Mouse (Mus musculus): ENCODE data around the gene Jsrp1. TPM values are rescaled to one million over a fixed set of nuclear protein-coding genes. Genes with fewer than 3 reads are reported as not detected.

Gene Jsrp1
- polyA plus RNA-seq, 1 experiment from 2014 or later = 1.2 TPM

- no peak for ATAC-seq
- peaks cover 25% of the 10 kb centered on the region for H3K4me1 ChIP-seq (replicated peaks)
- no peaks in the 10 kb centered on the region for H3K9me3 ChIP-seq
Measured at GRCm38 (mm10) chr10:80793803-80794202, 19.5 kb downstream of the Jsrp1 start.

GRCm38 (mm10) chr10:80793033-80793784 is 20.1 kb downstream of the Jsrp1 start:
- 89% methylated on average over 13 of the region's 13 CpGs for WGBS
- H3K27me3 ChIP-seq (replicated peaks) = no peaks in the 10 kb centered on the region
- no peak overlapping the region for H3K27ac ChIP-seq
- ATAC-seq = no peak
- H3K4me2 ChIP-seq (replicated peaks) = no peak overlapping the region
- H3K4me1 ChIP-seq (replicated peaks) = peaks cover 25% of the 10 kb centered on the region
- peaks cover 61% of the 10 kb centered on the region for H3K36me3 ChIP-seq
- H3K4me3 ChIP-seq (replicated peaks) = no peak overlapping the region
- no peak overlapping the region for H3K9ac ChIP-seq
- H3K9me3 ChIP-seq = no peaks in the 10 kb centered on the region

More at GRCm38 (mm10) chr10:80793803-80794202, 19.5 kb downstream of the Jsrp1 start:
- 88% methylated on average over 4 of the region's 4 CpGs for WGBS
- Histone ChIP-seq H3K9ac (no peak overlapping the region), H3K4me3 (replicated peaks) (no peak overlapping the region), H3K27me3 (replicated peaks) (no peaks in the 10 kb centered on the region), H3K4me2 (replicated peaks) (no peak overlapping the region), H3K27ac (no peak overlapping the region), H3K36me3 (peaks cover 55% of the 10 kb centered on the region)

- WGBS = 62% methylated on average over 41 of the region's 41 CpGs
- Histone ChIP-seq H3K27me3 (replicated peaks) (no peaks in the 10 kb centered on the region), H3K4me1 (replicated peaks) (peaks cover 25% of the 10 kb centered on the region), H3K36me3 (peaks cover 66% of the 10 kb centered on the region), H3K9ac (no peak overlapping the region), H3K4me3 (replicated peaks) (no peak overlapping the region), H3K27ac (no peak overlapping the region), H3K4me2 (replicated peaks) (no peak overlapping the region), H3K9me3 (no peaks in the 10 kb centered on the region)
- no peak for ATAC-seq
Measured at GRCm38 (mm10) chr10:80792175-80793032, 20.9 kb downstream of the Jsrp1 start.

GRCm38 (mm10) chr10:80791476-80792174 is 21.7 kb downstream of the Jsrp1 start:
- Histone ChIP-seq H3K4me1 (replicated peaks) (peaks cover 18% of the 10 kb centered on the region), H3K27ac (no peak overlapping the region), H3K36me3 (peaks cover 70% of the 10 kb centered on the region), H3K4me2 (replicated peaks) (no peak overlapping the region), H3K9ac (no peak overlapping the region), H3K9me3 (no peaks in the 10 kb centered on the region), H3K27me3 (replicated peaks) (no peaks in the 10 kb centered on the region), H3K4me3 (replicated peaks) (no peak overlapping the region)
- WGBS = 82% methylated on average over 33 of the region's 33 CpGs
- 0 out of 2 replicates have a peak, but pooled peaks have one; percentile 7 for ATAC-seq

GRCm38 (mm10) chr10:80790761-80791404 is 22.4 kb downstream of the Jsrp1 start:
- Histone ChIP-seq H3K9ac (no peak overlapping the region), H3K4me2 (replicated peaks) (no peak overlapping the region), H3K4me1 (replicated peaks) (peaks cover 12% of the 10 kb centered on the region; the same call in 1 of the 2 replicates), H3K9me3 (no peaks in the 10 kb centered on the region), H3K27me3 (replicated peaks) (no peaks in the 10 kb centered on the region), H3K27ac (no peak overlapping the region), H3K4me3 (replicated peaks) (no peak overlapping the region), H3K36me3 (peaks cover 77% of the 10 kb centered on the region)
- no peak; the same call in 1 of the 2 replicates for ATAC-seq
- WGBS = 87% methylated on average over 19 of the region's 19 CpGs

GRCm38 (mm10) chr10:80787517-80787916 is 25.8 kb downstream of the Jsrp1 start:
- 80% methylated on average over 2 of the region's 2 CpGs for WGBS
- peaks cover 85% of the 10 kb centered on the region for H3K36me3 ChIP-seq
- H3K4me2 ChIP-seq (replicated peaks) = no peak overlapping the region
- H3K27ac ChIP-seq = no peak overlapping the region
- H3K27me3 ChIP-seq (replicated peaks) = no peaks in the 10 kb centered on the region
- no peak overlapping the region for H3K4me3 ChIP-seq (replicated peaks)
- no peaks in the 10 kb centered on the region for H3K9me3 ChIP-seq
- no peak for ATAC-seq
- 0 out of 2 replicates have a peak, but pooled peaks cover 7% of the 10 kb centered on the region for H3K4me1 ChIP-seq (replicated peaks)
- no peak overlapping the region for H3K9ac ChIP-seq

- H3K36me3 ChIP-seq = peaks cover 70% of the 10 kb centered on the region
- ATAC-seq = no peak
- H3K4me2 ChIP-seq (replicated peaks) = no peak overlapping the region
- WGBS = 94% methylated on average over 11 of the region's 11 CpGs
- no peak overlapping the region for H3K27ac ChIP-seq
- H3K9ac ChIP-seq = no peak overlapping the region
- H3K27me3 ChIP-seq (replicated peaks) = no peaks in the 10 kb centered on the region
- H3K4me1 ChIP-seq (replicated peaks) = no peaks in the 10 kb centered on the region
- H3K9me3 ChIP-seq = no peaks in the 10 kb centered on the region
- no peak overlapping the region for H3K4me3 ChIP-seq (replicated peaks)
Measured at GRCm38 (mm10) chr10:80785963-80786362, 27.3 kb downstream of the Jsrp1 start.

- WGBS = 88% methylated on average over 12 of the region's 12 CpGs
- Histone ChIP-seq H3K36me3 (peaks cover 62% of the 10 kb centered on the region), H3K27ac (no peak overlapping the region), H3K27me3 (replicated peaks) (no peaks in the 10 kb centered on the region), H3K4me1 (replicated peaks) (no peaks in the 10 kb centered on the region), H3K4me2 (replicated peaks) (no peak overlapping the region), H3K4me3 (replicated peaks) (no peak overlapping the region), H3K9me3 (no peaks in the 10 kb centered on the region), H3K9ac (no peak overlapping the region)
- no peak for ATAC-seq
Measured at GRCm38 (mm10) chr10:80784871-80785270, 28.4 kb downstream of the Jsrp1 start.

GRCm38 (mm10) chr10:80784302-80784701 is 29.0 kb downstream of the Jsrp1 start:
- Histone ChIP-seq H3K4me2 (replicated peaks) (no peak overlapping the region), H3K4me3 (replicated peaks) (no peak overlapping the region), H3K9me3 (no peaks in the 10 kb centered on the region), H3K27me3 (replicated peaks) (no peaks in the 10 kb centered on the region), H3K27ac (no peak overlapping the region), H3K4me1 (replicated peaks) (no peaks in the 10 kb centered on the region), H3K36me3 (peaks cover 64% of the 10 kb centered on the region), H3K9ac (no peak overlapping the region)
- 99% methylated on average over 2 of the region's 2 CpGs for WGBS
- ATAC-seq = no peak

GRCm38 (mm10) chr10:80779565-80779964 is 33.7 kb downstream of the Jsrp1 start:
- Histone ChIP-seq H3K4me3 (replicated peaks) (no peak overlapping the region), H3K4me2 (replicated peaks) (no peak overlapping the region), H3K36me3 (peaks cover 66% of the 10 kb centered on the region), H3K9ac (no peak overlapping the region), H3K4me1 (replicated peaks) (no peaks in the 10 kb centered on the region), H3K9me3 (no peaks in the 10 kb centered on the region), H3K27ac (no peak overlapping the region), H3K27me3 (replicated peaks) (no peaks in the 10 kb centered on the region)
- ATAC-seq = no peak

GRCm38 (mm10) chr10:80777123-80777522 is 36.2 kb downstream of the Jsrp1 start:
- no peak overlapping the region for H3K27ac ChIP-seq
- H3K4me2 ChIP-seq (replicated peaks) = no peak overlapping the region
- peaks cover 62% of the 10 kb centered on the region for H3K36me3 ChIP-seq
- 95% methylated on average over 5 of the region's 5 CpGs for WGBS
- no peaks in the 10 kb centered on the region for H3K27me3 ChIP-seq (replicated peaks)
- H3K4me3 ChIP-seq (replicated peaks) = no peak overlapping the region
- H3K9me3 ChIP-seq = no peaks in the 10 kb centered on the region
- no peak for ATAC-seq
- H3K4me1 ChIP-seq (replicated peaks) = peaks cover 8% of the 10 kb centered on the region; the same call in 1 of the 2 replicates
- H3K9ac ChIP-seq = no peak overlapping the region
